Mouse (Mus musculus) small intestine, adult 2 months (tissue): ENCODE data around the gene Ttc34.

Experiments
- CTCF ChIP-seq: fragments of 200-500 bp; IDR thresholded peaks from 2 replicates; pipeline ENCODE4 v1.5.1; 2012; ENCODE audit warnings: low read depth, mild to moderate bottlenecking, control low read depth, inconsistent platforms, low read length, moderate library complexity, mixed read lengths; ENCODE audit not compliant: insufficient replicate concordance, insufficient read length; ENCODE audit errors: extremely low read depth
- POLR2A ChIP-seq: fragments of 200-500 bp; IDR thresholded peaks from 2 replicates; pipeline ENCODE4 v1.6.1; 2012; ENCODE audit warnings: low read depth, mild to moderate bottlenecking, control low read depth, inconsistent platforms, low read length, moderate library complexity

DNA sequence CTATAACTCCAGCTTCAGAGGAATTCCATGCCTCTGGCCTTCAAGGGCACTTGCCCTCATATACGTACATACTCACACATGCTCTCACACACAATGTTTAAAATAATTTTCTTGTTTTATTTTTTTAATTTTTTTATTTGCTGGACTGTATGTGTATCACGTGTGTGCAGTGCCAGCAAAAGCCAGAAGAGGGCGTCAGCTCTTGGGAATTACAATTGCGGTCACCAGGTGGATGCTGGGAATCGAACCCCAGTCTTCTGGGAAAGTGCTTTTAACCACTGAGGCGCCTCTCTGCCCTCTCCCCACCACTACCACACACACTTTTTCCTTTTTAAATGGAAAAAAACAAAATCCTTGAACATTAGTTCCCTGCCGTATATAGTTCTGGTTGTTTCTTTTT is 19.6 kb downstream of the Ttc34 start:
- no peak for TF ChIP-seq POLR2A
- no peak for TF ChIP-seq CTCF
